In the genomic region with DNA sequence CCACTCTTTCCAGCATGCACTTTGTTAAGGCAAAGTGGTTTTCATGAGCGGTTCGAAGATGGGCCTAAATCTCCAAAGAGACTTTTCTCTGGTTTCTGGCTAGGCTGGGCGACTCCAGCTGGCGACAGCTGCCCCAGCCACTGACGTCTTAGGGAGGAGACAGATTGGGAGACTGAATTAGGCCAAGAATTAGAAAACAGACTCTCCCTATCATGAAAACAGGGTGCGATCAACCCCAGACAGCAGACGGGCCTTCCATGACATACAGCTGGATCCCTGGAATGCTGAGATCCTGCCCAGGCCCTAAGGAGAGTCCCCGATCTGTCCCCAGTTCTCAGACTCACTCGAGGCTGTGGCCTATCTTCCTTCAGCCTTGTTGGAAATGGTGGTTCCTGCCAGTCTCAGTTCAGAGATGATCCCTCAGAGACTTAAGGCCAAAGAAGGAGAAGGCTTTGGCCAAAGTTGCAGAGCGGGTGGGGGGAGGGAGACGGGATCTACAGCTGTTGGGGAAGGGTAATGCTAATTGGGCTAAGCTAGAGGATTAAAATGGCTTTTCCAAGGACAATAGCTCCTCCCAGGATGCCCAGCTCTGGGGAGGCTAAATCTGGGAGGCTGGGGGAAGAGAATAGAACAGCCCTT, we compare ENCODE assay signal across 9 mouse cellular contexts. TPM values are rescaled to one million over a fixed set of nuclear protein-coding genes. Genes with fewer than 3 reads are reported as not detected.
A peak's percentile ranks its signal among the peaks of the same experiment; 100 is the strongest.
DNase-seq lines count a peak whose midpoint lies in the region; ATAC-seq and TF ChIP-seq lines count a peak whose summit lies in the region.
"Had no signal": no experiment of that assay in that cellular context is flagged by ENCODE, and none has a peak within 500 bp of the region (broad histone marks: within the 10 kb centered on the region; RNA-seq: fewer than 3 reads in every experiment).

No protein-coding gene starts in this region.

- peak; percentile 16 for DNase-seq in hindbrain, embryonic 11.5 days (ENCODE audit: low spot score)
- no peak for DNase-seq in hindbrain, embryonic 14.5 days (ENCODE audit: low spot score)
- peak; percentile 59 for DNase-seq in heart, adult 8-10 months (ENCODE audit: low spot score)
- peak; percentile 37 for DNase-seq in kidney, adult 9 months
- DNase-seq in retina, embryonic 14.5 days (ENCODE audit: low spot score), result peak; percentile 61
- no peak for DNase-seq in left cerebral cortex, adult 2 months (ENCODE audit: extremely low spot score in 1 of 2, low spot score in 2 of 2)
- DNase-seq in cerebellum, adult 8-10 months, result no peak
- no peak for DNase-seq in liver, embryonic 11.5 days (ENCODE audit: low spot score)

- no peak overlapping the region for H3K4me2 ChIP-seq in hindbrain, embryonic 11.5 days (replicated peaks; ENCODE audit: low read depth, low read length)
- no peak overlapping the region for H3K4me2 ChIP-seq in hindbrain, embryonic 14.5 days (replicated peaks)
- H3K4me2 ChIP-seq in liver, embryonic 11.5 days, result no peak overlapping the region

- H3K4me1 ChIP-seq in hindbrain, embryonic 11.5 days (replicated peaks; ENCODE audit: control insufficient read depth, insufficient read depth, low read length), result peaks cover 8% of the 10 kb centered on the region
- H3K4me1 ChIP-seq in hindbrain, embryonic 14.5 days (replicated peaks; ENCODE audit: control insufficient read depth, insufficient read depth, low read length), result peaks cover 14% of the 10 kb centered on the region
- peaks cover 8% of the 10 kb centered on the region; the same call in 1 of the 2 replicates for H3K4me1 ChIP-seq in liver, embryonic 11.5 days (replicated peaks; ENCODE audit: control insufficient read depth, insufficient read depth, low read length)

- ATAC-seq in hindbrain, embryonic 11.5 days (ENCODE audit: low FRiP score), result no peak
- ATAC-seq in hindbrain, embryonic 14.5 days (ENCODE audit: low FRiP score), result no peak
- no peak for ATAC-seq in liver, embryonic 11.5 days (replicated peaks; ENCODE audit: low FRiP score)

- no peak overlapping the region for H3K4me3 ChIP-seq in hindbrain, embryonic 11.5 days (ENCODE audit: low read depth, low read length)
- H3K4me3 ChIP-seq in hindbrain, embryonic 14.5 days (replicated peaks; ENCODE audit: low read length), result no peak overlapping the region
- no peak overlapping the region for H3K4me3 ChIP-seq in left cerebral cortex, adult 2 months
- H3K4me3 ChIP-seq in liver, embryonic 11.5 days (ENCODE audit: low read depth, low read length), result no peak overlapping the region

- H3K36me3 ChIP-seq in hindbrain, embryonic 11.5 days (ENCODE audit: control insufficient read depth, insufficient read depth, low read length), result no peaks in the 10 kb centered on the region
- no peaks in the 10 kb centered on the region for H3K36me3 ChIP-seq in hindbrain, embryonic 14.5 days (replicated peaks; ENCODE audit: control insufficient read depth, insufficient read depth)
- H3K36me3 ChIP-seq in liver, embryonic 11.5 days (ENCODE audit: control insufficient read depth, insufficient read depth, low read length), result no peaks in the 10 kb centered on the region

- no peaks in the 10 kb centered on the region for H3K27me3 ChIP-seq in hindbrain, embryonic 11.5 days (ENCODE audit: control insufficient read depth, insufficient read depth, low read length)
- H3K27me3 ChIP-seq in hindbrain, embryonic 14.5 days (ENCODE audit: control insufficient read depth, insufficient read depth, low read length), result no peaks in the 10 kb centered on the region
- no peaks in the 10 kb centered on the region for H3K27me3 ChIP-seq in liver, embryonic 11.5 days (replicated peaks; ENCODE audit: control insufficient read depth, insufficient read depth, low read length)

- H3K27ac ChIP-seq in hindbrain, embryonic 11.5 days (ENCODE audit: low read depth, low read length), result 0 out of 2 replicates have a peak overlapping the region, but pooled peaks have one; percentile 20
- H3K27ac ChIP-seq in hindbrain, embryonic 14.5 days, result no peak overlapping the region
- H3K27ac ChIP-seq in left cerebral cortex, adult 2 months, result no peak overlapping the region
- no peak overlapping the region for H3K27ac ChIP-seq in liver, embryonic 11.5 days (ENCODE audit: low read depth, low read length)

- no peak for TF ChIP-seq CTCF in left cerebral cortex, adult 2 months (IDR thresholded peaks at IDR 0.05)

- H3K9me3 ChIP-seq in hindbrain, embryonic 11.5 days (ENCODE audit: control insufficient read depth, low read length), result no peaks in the 10 kb centered on the region
- no peaks in the 10 kb centered on the region for H3K9me3 ChIP-seq in hindbrain, embryonic 14.5 days (ENCODE audit: control insufficient read depth, low read length)
- H3K9me3 ChIP-seq in liver, embryonic 11.5 days (ENCODE audit: control insufficient read depth, low read length), result no peaks in the 10 kb centered on the region

- 21% methylated on average over 11 of the region's 11 CpGs for WGBS in hindbrain, embryonic 11.5 days
- 22% methylated on average over 11 of the region's 11 CpGs for WGBS in hindbrain, embryonic 14.5 days
- 51% methylated on average over 11 of the region's 11 CpGs for WGBS in liver, embryonic 11.5 days

- intact Hi-C loops in left cerebral cortex, adult 2 months (cut with DNase I), result no loop called here

- H3K9ac ChIP-seq in hindbrain, embryonic 11.5 days (ENCODE audit: low read depth, low read length), result no peak overlapping the region
- no peak overlapping the region for H3K9ac ChIP-seq in hindbrain, embryonic 14.5 days
- no peak overlapping the region for H3K9ac ChIP-seq in liver, embryonic 11.5 days (ENCODE audit: low read depth, low read length)

RNA-seq across cellular contexts. Expression of a gene that starts 2.6 kb away (rescaled TPM):
- polyA plus RNA-seq in hindbrain, embryonic 11.5 days (2014; fragmentation: Nextera tagmentation; extraction: Ambion mirVana), result 0.22 TPM in 1 of 2 replicates, not detected in the other
- 0.17 TPM in 1 of 2 replicates, not detected in the other for polyA plus RNA-seq in hindbrain, embryonic 14.5 days (2014; fragmentation: Nextera tagmentation; extraction: Ambion mirVana)
- not detected for total RNA-seq in heart, adult 8-10 months (2022)
- total RNA-seq in left cerebral cortex, adult 2 months (2021), result not detected
- polyA plus RNA-seq in liver, embryonic 11.5 days (2014; fragmentation: Nextera tagmentation; extraction: Ambion mirVana), result not detected in 2 replicates
- total RNA-seq: hematopoietic stem cell, adult 5-6 weeks had no signal

RNA-seq across cellular contexts. Expression of a gene that starts 46.1 kb away (rescaled TPM):
- polyA plus RNA-seq in hindbrain, embryonic 11.5 days (2014; fragmentation: Nextera tagmentation; extraction: Ambion mirVana), result 63.8 and 79.7 TPM in 2 replicates
- polyA plus RNA-seq in hindbrain, embryonic 14.5 days (2014; fragmentation: Nextera tagmentation; extraction: Ambion mirVana), result 58.1 and 71.0 TPM in 2 replicates
- total RNA-seq in heart, adult 8-10 months (2022), result 10 to 100 TPM; 27.2 to 37.8 (median 32.3) TPM
- total RNA-seq in left cerebral cortex, adult 2 months (2021), result 10 to 100 TPM; 72.3 to 77.2 TPM
- 65.4 and 72.5 TPM in 2 replicates for polyA plus RNA-seq in liver, embryonic 11.5 days (2014; fragmentation: Nextera tagmentation; extraction: Ambion mirVana)

Comparison
In these comparisons a context has a peak if more than half of its experiments do, and no peak if none do; other contexts are left out.
1. DNase-seq: peak in hindbrain, embryonic 11.5 days (single experiment), heart, adult 8-10 months (single experiment), kidney, adult 9 months (single experiment) and retina, embryonic 14.5 days (single experiment); none in hindbrain, embryonic 14.5 days (single experiment), left cerebral cortex, adult 2 months (0 of 2), cerebellum, adult 8-10 months (single experiment) and liver, embryonic 11.5 days (single experiment).